Mouse (Mus musculus): Measurements from ENCODE around the gene Dnajc17. TPM values are rescaled to one million over a fixed set of nuclear protein-coding genes. Genes with fewer than 3 reads are reported as not detected.
A peak's percentile ranks its signal among the peaks of the same experiment; 100 is the strongest.

The Dnajc17 gene
- total and polyA plus RNA-seq, 3 experiments: 2.5 to 10.1 (median 9.3) TPM

DNA sequence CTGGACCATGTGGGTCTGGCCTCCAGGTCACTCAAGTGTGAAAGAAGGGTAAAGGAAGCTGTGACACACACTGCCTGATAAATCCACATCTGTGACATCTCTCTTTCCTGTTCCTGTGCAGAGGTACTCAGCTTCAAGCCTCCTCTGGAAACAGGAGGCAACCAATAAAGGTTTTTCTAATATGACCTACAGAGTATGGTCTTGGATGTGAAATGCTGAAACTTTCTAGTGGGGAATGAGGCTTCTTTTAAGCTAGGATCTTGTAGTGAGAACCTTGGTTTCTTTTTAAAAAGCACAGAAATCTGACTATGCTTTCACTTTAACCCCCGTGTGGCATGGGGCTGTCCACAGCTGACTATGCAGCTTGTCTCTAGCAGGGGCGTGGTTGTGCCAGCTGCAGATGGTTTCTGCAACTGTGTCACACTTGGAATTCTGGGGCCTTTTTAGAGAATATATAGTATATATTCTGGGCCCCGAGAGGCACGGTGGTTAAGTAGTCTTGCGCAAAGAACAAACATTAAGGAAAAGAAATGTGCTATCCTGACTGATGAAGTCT is 31.1 kb downstream of the Dnajc17 start:
- no peaks in the 10 kb centered on the region for H3K27me3 ChIP-seq (ENCODE audit: control insufficient read depth, insufficient read depth, low read length)
- no peak overlapping the region for H3K4me3 ChIP-seq
- peaks cover 1% of the 10 kb centered on the region for H3K4me1 ChIP-seq (ENCODE audit: control insufficient read depth, insufficient read depth, low read length)
- 87% methylated on average over 5 of the region's 5 CpGs for WGBS
- TF ChIP-seq POLR2A (IDR thresholded peaks at IDR 0.05; ENCODE audit: insufficient read depth, low read depth, low read length) (no peak), CTCF (IDR thresholded peaks at IDR 0.05) (no peak), EP300 (IDR thresholded peaks at IDR 0.05; ENCODE audit: insufficient read depth, low read depth, low read length) (no peak)
- H3K36me3 ChIP-seq (ENCODE audit: control insufficient read depth, insufficient read depth, low read length): no peaks in the 10 kb centered on the region
- no peak overlapping the region for H3K9ac ChIP-seq (ENCODE audit: low read depth, low read length)
- H3K79me2 ChIP-seq (replicated peaks; ENCODE audit: control insufficient read depth, insufficient read depth, low read length): no peaks in the 10 kb centered on the region
- no peak overlapping the region for H3K27ac ChIP-seq
- intact Hi-C loops (cut with DNase I): no loop called here
- DNase-seq: no peak

DNA sequence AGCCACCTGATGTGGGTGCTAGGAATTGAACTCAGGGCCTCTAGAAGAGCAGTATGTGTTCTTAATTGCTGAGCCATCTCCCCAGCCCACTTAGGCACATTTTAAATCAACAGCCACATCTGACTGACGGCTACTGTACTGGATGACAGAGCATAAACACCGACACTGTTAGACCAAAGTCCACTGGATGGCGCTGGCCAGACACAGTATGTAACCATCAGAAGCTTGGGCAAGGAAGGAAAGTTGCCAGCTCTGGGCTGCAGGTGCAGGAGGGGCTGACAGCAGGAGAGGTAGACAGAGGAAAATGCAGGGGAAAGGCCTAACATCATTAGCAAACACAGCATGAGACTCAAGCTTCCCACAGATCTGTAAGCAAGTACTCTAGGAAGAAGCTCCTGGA is 31.8 kb downstream of the Dnajc17 start:
- DNase-seq: no peak
- no peak overlapping the region for H3K4me3 ChIP-seq
- WGBS: 78% methylated on average over 3 of the region's 3 CpGs
- peaks cover 1% of the 10 kb centered on the region for H3K4me1 ChIP-seq (ENCODE audit: control insufficient read depth, insufficient read depth, low read length)
- no peaks in the 10 kb centered on the region for H3K27me3 ChIP-seq (ENCODE audit: control insufficient read depth, insufficient read depth, low read length)
- no peak for TF ChIP-seq POLR2A (IDR thresholded peaks at IDR 0.05; ENCODE audit: insufficient read depth, low read depth, low read length)
- no peak for TF ChIP-seq CTCF (IDR thresholded peaks at IDR 0.05)
- TF ChIP-seq EP300 (IDR thresholded peaks at IDR 0.05; ENCODE audit: insufficient read depth, low read depth, low read length): no peak
- no peaks in the 10 kb centered on the region for H3K79me2 ChIP-seq (replicated peaks; ENCODE audit: control insufficient read depth, insufficient read depth, low read length)
- H3K36me3 ChIP-seq (ENCODE audit: control insufficient read depth, insufficient read depth, low read length): no peaks in the 10 kb centered on the region
- intact Hi-C loops (cut with DNase I): no loop called here
- H3K27ac ChIP-seq: no peak overlapping the region
- no peak overlapping the region for H3K9ac ChIP-seq (ENCODE audit: low read depth, low read length)

DNA sequence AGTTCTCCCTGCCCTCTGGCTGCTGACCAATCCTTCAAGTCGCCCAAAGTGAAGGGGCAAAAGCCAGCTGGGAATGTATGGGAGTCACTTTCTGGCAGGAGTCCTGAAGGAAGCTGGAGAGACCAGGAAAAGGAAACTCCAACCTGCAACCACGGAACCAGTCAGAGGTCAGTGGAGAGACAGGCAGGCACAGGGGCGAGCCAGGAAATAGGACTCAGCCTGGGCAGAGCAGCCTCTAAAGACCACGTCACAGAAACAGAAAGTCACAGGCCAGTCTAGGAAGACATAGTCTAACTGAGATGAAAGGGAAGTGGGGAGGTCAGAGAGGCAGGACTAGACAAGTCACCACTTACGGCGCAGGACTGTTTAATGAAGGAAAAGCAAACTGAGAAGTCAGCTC is 33.0 kb downstream of the Dnajc17 start:
- H3K27ac ChIP-seq: no peak overlapping the region
- WGBS: 46% methylated on average over 6 of the region's 6 CpGs
- no peaks in the 10 kb centered on the region for H3K27me3 ChIP-seq (ENCODE audit: control insufficient read depth, insufficient read depth, low read length)
- DNase-seq: no peak
- H3K4me1 ChIP-seq (ENCODE audit: control insufficient read depth, insufficient read depth, low read length): peaks cover 1% of the 10 kb centered on the region
- intact Hi-C loops (cut with DNase I): no loop called here
- H3K9ac ChIP-seq (ENCODE audit: low read depth, low read length): no peak overlapping the region
- H3K4me3 ChIP-seq: no peak overlapping the region
- TF ChIP-seq EP300 (IDR thresholded peaks at IDR 0.05; ENCODE audit: insufficient read depth, low read depth, low read length) (no peak), CTCF (IDR thresholded peaks at IDR 0.05) (no peak), POLR2A (IDR thresholded peaks at IDR 0.05; ENCODE audit: insufficient read depth, low read depth, low read length) (no peak)
- no peaks in the 10 kb centered on the region for H3K79me2 ChIP-seq (replicated peaks; ENCODE audit: control insufficient read depth, insufficient read depth, low read length)
- no peaks in the 10 kb centered on the region for H3K36me3 ChIP-seq (ENCODE audit: control insufficient read depth, insufficient read depth, low read length)

DNA sequence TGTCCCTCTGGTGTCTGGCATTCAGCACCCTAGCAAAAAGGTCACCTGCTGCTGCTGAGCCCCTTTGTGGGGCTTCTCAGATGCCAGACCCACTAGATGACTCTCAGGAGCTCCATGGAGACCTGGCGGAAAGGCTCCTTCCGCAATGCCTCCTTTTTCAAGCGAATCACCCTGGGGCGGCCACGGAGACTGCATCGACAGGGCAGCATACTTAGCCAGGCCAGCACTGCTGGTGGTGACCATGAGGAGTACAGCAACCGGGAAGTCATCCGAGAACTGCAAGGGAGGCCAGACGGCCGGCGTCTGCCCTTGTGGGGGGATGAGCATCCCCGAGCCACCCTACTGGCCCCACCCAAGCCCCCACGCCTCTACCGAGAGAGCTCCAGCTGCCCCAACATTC is 33.7 kb downstream of the Dnajc17 start:
- WGBS: 81% methylated on average over 14 of the region's 14 CpGs
- no peaks in the 10 kb centered on the region for H3K36me3 ChIP-seq (ENCODE audit: control insufficient read depth, insufficient read depth, low read length)
- intact Hi-C loops (cut with DNase I): no loop called here
- H3K4me3 ChIP-seq: no peak overlapping the region
- no peak overlapping the region for H3K27ac ChIP-seq
- no peak for TF ChIP-seq EP300 (IDR thresholded peaks at IDR 0.05; ENCODE audit: insufficient read depth, low read depth, low read length)
- TF ChIP-seq POLR2A (IDR thresholded peaks at IDR 0.05; ENCODE audit: insufficient read depth, low read depth, low read length): no peak
- TF ChIP-seq CTCF (IDR thresholded peaks at IDR 0.05): no peak
- no peak overlapping the region for H3K9ac ChIP-seq (ENCODE audit: low read depth, low read length)
- no peak for DNase-seq
- H3K79me2 ChIP-seq (replicated peaks; ENCODE audit: control insufficient read depth, insufficient read depth, low read length): no peaks in the 10 kb centered on the region
- H3K27me3 ChIP-seq (ENCODE audit: control insufficient read depth, insufficient read depth, low read length): no peaks in the 10 kb centered on the region
- peaks cover 1% of the 10 kb centered on the region for H3K4me1 ChIP-seq (ENCODE audit: control insufficient read depth, insufficient read depth, low read length)

DNA sequence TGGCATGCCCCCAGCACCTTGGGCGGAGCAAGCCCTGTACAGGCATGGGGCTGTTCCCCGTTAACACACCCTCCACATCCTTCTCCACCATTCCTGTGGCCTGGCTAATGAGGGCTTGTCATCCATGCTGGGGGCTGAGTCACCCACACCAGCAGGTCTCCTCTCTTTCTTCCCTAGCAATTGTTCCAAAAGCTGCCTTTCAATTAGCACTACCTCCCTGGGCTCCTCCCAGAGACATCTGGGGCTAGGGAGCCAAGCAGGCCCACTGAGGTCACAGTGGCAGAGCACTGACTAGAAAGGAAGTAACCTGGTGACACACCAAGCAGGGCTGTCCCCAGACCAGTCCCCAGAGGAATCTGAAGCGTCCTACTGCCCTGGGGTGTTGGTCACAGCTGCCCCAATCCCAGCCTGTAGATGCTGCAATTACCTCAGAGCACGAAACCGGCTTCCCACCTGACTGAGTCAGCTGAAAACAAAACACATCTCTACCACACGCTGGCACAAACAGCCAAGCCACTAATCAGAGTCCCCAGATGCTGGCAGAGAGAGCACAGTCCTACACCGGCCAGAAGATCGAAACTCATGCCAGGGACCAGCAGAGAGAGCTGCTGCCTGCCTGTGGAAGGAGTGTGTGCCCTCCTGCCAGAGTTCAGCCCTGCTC is 34.5 kb downstream of the Dnajc17 start, which contains the start of gene Gm14137:
Gm14137 (plus strand) TSS at position 519 of the 661 bp plus-strand sequence.
- no peak within 1 kb of the TSS for H3K4me3 ChIP-seq
- H3K4me1 ChIP-seq (ENCODE audit: control insufficient read depth, insufficient read depth, low read length): peaks cover 1% of the 10 kb centered on the region
- 55% methylated on average over 8 of the region's 8 CpGs for WGBS
- H3K36me3 ChIP-seq (ENCODE audit: control insufficient read depth, insufficient read depth, low read length): no peaks in the 10 kb centered on the region
- no peaks in the 10 kb centered on the region for H3K27me3 ChIP-seq (ENCODE audit: control insufficient read depth, insufficient read depth, low read length)
- no peak within 1 kb of the TSS for H3K9ac ChIP-seq (ENCODE audit: low read depth, low read length)
- no peak for DNase-seq
- intact Hi-C loops (cut with DNase I): no loop called here
- no peak for TF ChIP-seq CTCF (IDR thresholded peaks at IDR 0.05)
- no peak for TF ChIP-seq POLR2A (IDR thresholded peaks at IDR 0.05; ENCODE audit: insufficient read depth, low read depth, low read length)
- TF ChIP-seq EP300 (IDR thresholded peaks at IDR 0.05; ENCODE audit: insufficient read depth, low read depth, low read length): no peak
- no peak within 1 kb of the TSS for H3K27ac ChIP-seq
- no peaks in the 10 kb centered on the region for H3K79me2 ChIP-seq (replicated peaks; ENCODE audit: control insufficient read depth, insufficient read depth, low read length)

DNA sequence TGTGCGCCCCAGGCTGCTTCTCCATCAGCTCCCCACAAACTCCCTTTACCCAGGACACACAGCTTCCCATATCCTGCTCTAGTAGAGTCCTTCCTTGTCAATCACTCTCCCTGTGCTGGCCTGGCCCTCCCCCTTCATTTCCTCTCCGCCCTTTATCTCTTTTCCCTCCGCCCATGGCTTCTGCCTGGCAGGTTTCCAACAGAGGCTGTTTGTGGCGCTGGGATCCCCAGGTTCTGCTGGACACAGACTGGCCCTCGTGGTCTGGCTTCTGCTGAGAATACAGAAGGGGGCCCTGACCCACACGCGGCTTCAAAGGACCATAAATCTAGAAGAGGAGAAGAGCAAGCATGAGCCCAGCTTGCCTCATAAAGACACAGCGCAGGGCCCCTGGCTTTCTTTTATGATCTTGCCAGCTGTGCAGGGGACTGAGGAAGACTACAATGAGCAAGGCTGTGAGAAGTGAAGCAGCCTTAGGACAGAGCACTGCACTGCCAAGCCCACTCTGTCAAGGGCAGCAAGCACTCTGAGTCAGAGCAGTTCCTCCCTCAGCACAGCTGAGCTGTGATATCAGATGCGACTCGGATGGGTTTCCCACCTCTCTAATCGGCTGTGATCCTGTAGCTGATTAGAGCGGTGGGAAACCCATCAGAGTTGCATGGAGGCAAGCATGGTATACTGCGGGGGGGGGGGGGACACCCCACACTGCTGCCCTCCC is 35.6 kb downstream of the Dnajc17 start:
- WGBS: 18% methylated on average over 13 of the region's 13 CpGs
- Histone ChIP-seq H3K79me2 (replicated peaks; ENCODE audit: control insufficient read depth, insufficient read depth, low read length) (no peaks in the 10 kb centered on the region), H3K27me3 (ENCODE audit: control insufficient read depth, insufficient read depth, low read length) (no peaks in the 10 kb centered on the region), H3K36me3 (ENCODE audit: control insufficient read depth, insufficient read depth, low read length) (no peaks in the 10 kb centered on the region), H3K4me3 (no peak overlapping the region), H3K4me1 (ENCODE audit: control insufficient read depth, insufficient read depth, low read length) (peaks cover 1% of the 10 kb centered on the region), H3K9ac (ENCODE audit: low read depth, low read length) (no peak overlapping the region), H3K27ac (no peak overlapping the region)
- intact Hi-C loops (cut with DNase I): no loop called here
- TF ChIP-seq EP300 (IDR thresholded peaks at IDR 0.05; ENCODE audit: insufficient read depth, low read depth, low read length): no peak
- no peak for TF ChIP-seq CTCF (IDR thresholded peaks at IDR 0.05)
- TF ChIP-seq POLR2A (IDR thresholded peaks at IDR 0.05; ENCODE audit: insufficient read depth, low read depth, low read length): no peak
- DNase-seq: peak; percentile 76 to 77
